Mouse (Mus musculus) ovary, postnatal 14 days (tissue): ENCODE results near the gene H1f0.

ENCODE experiments used
- DNase-seq: peaks from one replicate; pipeline ENCODE4 v3.0.0; 2022; ENCODE audit warnings: low spot score

Gene H1f0

GRCm38 (mm10) chr15:79028237-79028738 lies at the start of gene H1f0:
Gene H1f0, plus strand, starts transcription at chr15:79028450.
- DNase-seq = peak; percentile 99

- peak; percentile 82 for DNase-seq
These were observed 49.4 kb upstream of the H1f0 start for GRCm38 (mm10) chr15:78978875-78979274.

GRCm38 (mm10) chr15:78980084-78980483 lies 48.2 kb upstream of the H1f0 start:
- DNase-seq = no peak

GRCm38 (mm10) chr15:78982658-78983435 lies 45.4 kb upstream of the H1f0 start:
- DNase-seq = peak; percentile 75

- no peak for DNase-seq
These were observed 44.6 kb upstream of the H1f0 start for GRCm38 (mm10) chr15:78983436-78984285.

GRCm38 (mm10) chr15:78984286-78984778 lies 43.9 kb upstream of the H1f0 start:
- DNase-seq = no peak

GRCm38 (mm10) chr15:78986536-78987220 lies 41.6 kb upstream of the H1f0 start:
- DNase-seq = no peak

DNA sequence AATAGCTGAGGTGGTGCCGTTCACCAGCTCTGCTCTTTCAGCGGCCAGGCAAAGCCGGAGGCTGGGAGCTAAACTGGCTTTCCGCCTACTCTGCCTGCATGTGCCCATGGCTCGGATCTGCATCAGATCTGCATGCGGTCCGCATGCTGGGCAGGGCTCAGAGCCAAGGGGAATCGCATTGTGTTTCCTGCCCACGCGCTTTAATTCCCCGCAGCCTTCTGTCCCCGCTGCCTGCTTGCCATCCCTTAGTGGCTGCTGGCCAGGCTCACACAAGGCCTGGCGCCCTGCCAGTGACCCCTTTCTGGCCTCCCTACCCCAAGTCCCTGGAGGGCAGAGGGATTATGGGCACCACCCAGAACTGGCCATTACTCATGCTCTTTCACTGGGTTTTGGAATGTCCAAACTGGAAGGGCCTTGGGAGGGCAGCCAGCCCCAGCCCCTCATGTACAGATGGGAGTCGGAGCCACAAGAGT lies 39.7 kb upstream of the H1f0 start:
- DNase-seq = peak; percentile 66

GRCm38 (mm10) chr15:78989152-78990092 lies 38.8 kb upstream of the H1f0 start:
- DNase-seq = no peak

GRCm38 (mm10) chr15:78990093-78990463 lies 38.2 kb upstream of the H1f0 start:
- DNase-seq = no peak

- DNase-seq = no peak
These were observed 37.2 kb upstream of the H1f0 start for GRCm38 (mm10) chr15:78990970-78991525.

DNA sequence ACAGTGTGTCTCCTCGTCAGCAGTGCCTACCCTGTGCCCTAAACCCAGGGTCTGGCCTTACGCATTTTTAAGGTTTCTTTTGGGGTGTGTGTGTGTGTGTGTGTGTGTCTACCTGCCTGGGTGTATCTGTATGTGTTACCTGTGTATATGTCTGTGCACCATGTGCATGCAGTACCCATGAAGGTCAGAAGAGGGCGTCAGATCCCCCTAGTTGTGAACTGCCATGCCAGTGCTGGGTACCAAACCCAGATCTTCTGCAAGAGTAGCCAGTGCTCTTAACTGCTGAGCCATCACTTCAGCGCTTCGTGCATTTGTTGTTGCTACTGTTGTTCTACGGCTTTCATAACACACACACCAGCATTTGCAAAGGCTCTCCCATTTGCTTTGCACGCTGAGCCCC lies 36.0 kb upstream of the H1f0 start:
- no peak for DNase-seq

GRCm38 (mm10) chr15:78992925-78993324 lies 35.3 kb upstream of the H1f0 start:
- DNase-seq = no peak

GRCm38 (mm10) chr15:78995916-78996315 lies 32.3 kb upstream of the H1f0 start:
- DNase-seq = no peak

- no peak for DNase-seq
These were observed 31.6 kb upstream of the H1f0 start for GRCm38 (mm10) chr15:78996663-78997062.

DNA sequence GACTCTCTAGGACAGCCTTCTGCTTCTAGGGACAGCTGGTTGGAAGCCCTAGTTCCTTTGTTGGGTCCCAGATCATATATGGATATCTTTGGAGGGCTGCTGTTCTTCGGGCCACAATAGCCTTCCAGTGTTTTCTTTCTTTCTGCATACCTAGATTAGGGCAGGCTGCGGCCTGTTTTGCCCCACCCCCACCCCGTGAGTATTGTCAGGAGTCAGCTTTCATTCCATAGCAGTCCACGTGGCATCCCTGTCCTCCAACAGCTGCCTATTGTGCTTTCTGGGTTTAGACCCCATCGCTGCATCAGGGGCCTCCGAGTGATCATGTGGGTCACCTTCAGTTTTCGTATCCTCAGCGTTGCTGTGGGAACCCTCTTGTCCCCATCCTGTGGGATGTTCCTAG lies 29.9 kb upstream of the H1f0 start:
- no peak for DNase-seq

GRCm38 (mm10) chr15:78999586-78999985 lies 28.7 kb upstream of the H1f0 start:
- no peak for DNase-seq

GRCm38 (mm10) chr15:79000357-79000791 lies 27.9 kb upstream of the H1f0 start:
- DNase-seq = no peak

GRCm38 (mm10) chr15:79001559-79001958 lies 26.7 kb upstream of the H1f0 start:
- DNase-seq = no peak

DNA sequence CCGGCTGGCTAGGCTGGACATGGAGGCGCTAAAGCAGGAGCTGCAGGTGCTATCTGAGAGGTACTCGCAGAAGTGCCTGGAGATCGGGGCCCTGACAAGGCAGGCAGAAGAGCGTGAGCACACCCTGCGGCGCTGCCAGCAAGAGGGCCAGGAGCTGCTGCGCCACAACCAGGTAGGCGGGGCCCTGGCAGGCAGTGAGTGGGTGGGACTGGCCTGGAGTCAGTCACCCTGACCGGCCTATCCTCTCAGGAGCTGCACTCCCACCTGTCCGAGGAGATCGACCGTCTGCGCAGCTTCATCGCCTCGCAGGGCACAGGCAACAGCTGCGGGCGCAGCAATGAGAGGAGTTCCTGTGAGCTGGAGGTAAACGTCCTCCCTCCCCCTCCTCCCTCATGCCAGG lies 26.2 kb upstream of the H1f0 start:
- DNase-seq = no peak

- DNase-seq = no peak
These were observed 25.2 kb upstream of the H1f0 start for GRCm38 (mm10) chr15:79003079-79003478.
